Mouse (Mus musculus) liver, postnatal 0 days (tissue): ENCODE data around the gene Rergl. TPM values are rescaled to one million over a fixed set of nuclear protein-coding genes. Genes with fewer than 3 reads are reported as not detected.

Experiments used
- ATAC-seq: fragments of 200-750 bp; cut with Nextera tagmentation; 2 replicates; pipeline ENCODE4 v1.8.0; 2017; ENCODE audit warnings: mild to moderate bottlenecking, moderate library complexity
- DNase-seq: peaks from one replicate; pipeline ENCODE4 v3.0.0-alpha.2; 2016
- H3K27ac ChIP-seq: fragments of 300-500 bp; sonication (generic); 2 replicates; pipeline ENCODE4 v1.5.1; 2014; ENCODE audit warnings: antibody characterized with exemption, moderate library complexity, mild to moderate bottlenecking, low read depth
- H3K27me3 ChIP-seq: fragments of 300-500 bp; sonication (generic); 2 replicates; pipeline ENCODE4 v1.6.1; 2014; ENCODE audit warnings: low read length, control low read depth, mixed read lengths; ENCODE audit not compliant: insufficient read depth
- H3K36me3 ChIP-seq: fragments of 300-500 bp; sonication (generic); replicated peaks from 2 replicates; pipeline ENCODE4 v1.6.1; 2014; ENCODE audit warnings: mild to moderate bottlenecking, control low read depth, low read length, moderate library complexity, mixed read lengths; ENCODE audit not compliant: insufficient read depth
- H3K4me1 ChIP-seq: fragments of 300-500 bp; sonication (generic); 2 replicates; pipeline ENCODE4 v1.6.1; 2014; ENCODE audit warnings: antibody characterized with exemption, mild to moderate bottlenecking, control low read depth; ENCODE audit not compliant: insufficient read depth
- H3K4me2 ChIP-seq: fragments of 300-500 bp; sonication (generic); 2 replicates; pipeline ENCODE4 v1.6.1; 2014; ENCODE audit warnings: low read depth, mild to moderate bottlenecking, low read length, moderate library complexity, mixed read lengths
- H3K4me3 ChIP-seq: fragments of 300-500 bp; sonication (generic); 2 replicates; pipeline ENCODE4 v1.5.1; 2014; ENCODE audit warnings: low read depth, low read length
- H3K9ac ChIP-seq: fragments of 300-500 bp; sonication (generic); replicated peaks from 2 replicates; pipeline ENCODE4 v1.6.1; 2014; ENCODE audit warnings: mild to moderate bottlenecking, moderate library complexity
- H3K9me3 ChIP-seq: fragments of 300-500 bp; sonication (generic); 2 replicates; pipeline ENCODE4 v1.6.1; 2016; ENCODE audit warnings: mild to moderate bottlenecking, control low read depth, low read length, mixed read lengths
- CTCF ChIP-seq: sonication (generic); IDR thresholded peaks from 2 replicates; pipeline ENCODE4 v1.5.1; 2016; ENCODE audit warnings: antibody characterized with exemption, low read depth
- EP300 ChIP-seq: IDR thresholded peaks from 2 replicates; pipeline ENCODE4 v1.6.1; 2016; ENCODE audit warnings: antibody characterized with exemption, low read depth, mild to moderate bottlenecking
- WGBS: fragments of 180-500 bp; shearing (Covaris S2); extraction: QIAGEN DNeasy Blood & Tissue Kit; methylation state at CpG from one replicate; pipeline ENCODE4 v1.1.7; 2014; ENCODE audit not compliant: insufficient replicate concordance; 5-methylcytosine and 5-hydroxymethylcytosine counted together
- polyA plus RNA-seq: library from polyadenylated mRNA; unstranded; fragments of >200 nt; fragmentation: Nextera tagmentation; extraction: Ambion mirVana; gene quantifications from 2 replicates; pipeline ENCODE4 v1.2.1, GENCODE M21; 2015

Rergl gene
- polyA plus RNA-seq, 1 experiment from 2014 or later, result not detected

- H3K4me1 ChIP-seq, result no peaks in the 10 kb centered on the region
- H3K9me3 ChIP-seq, result no peaks in the 10 kb centered on the region
- H3K27me3 ChIP-seq, result no peaks in the 10 kb centered on the region
- no peak for DNase-seq
- 79% methylated on average over 2 of the region's 2 CpGs for WGBS
- no peaks in the 10 kb centered on the region for H3K36me3 ChIP-seq
- H3K4me2 ChIP-seq, result no peak overlapping the region
- no peak overlapping the region for H3K4me3 ChIP-seq
- no peak overlapping the region for H3K9ac ChIP-seq
- ATAC-seq, result no peak
- no peak overlapping the region for H3K27ac ChIP-seq
- no peak for TF ChIP-seq CTCF
These were observed 37.5 kb downstream of the Rergl start for GRCm38 (mm10) chr6:139464292-139464691.

GRCm38 (mm10) chr6:139461094-139461493 lies 40.7 kb downstream of the Rergl start:
- Histone ChIP-seq H3K4me3 (no peak overlapping the region), H3K9me3 (no peaks in the 10 kb centered on the region), H3K4me1 (no peaks in the 10 kb centered on the region), H3K27me3 (no peaks in the 10 kb centered on the region), H3K36me3 (no peaks in the 10 kb centered on the region), H3K4me2 (no peak overlapping the region), H3K9ac (no peak overlapping the region), H3K27ac (no peak overlapping the region)
- ATAC-seq (no peak), DNase-seq (no peak)
- 27% methylated on average over 5 of the region's 5 CpGs for WGBS
- TF ChIP-seq CTCF, result 0 out of 2 replicates have a peak, but pooled peaks have one; percentile 21
- no peak for TF ChIP-seq EP300

GRCm38 (mm10) chr6:139460470-139460869 lies 41.3 kb downstream of the Rergl start:
- Histone ChIP-seq H3K4me1 (no peaks in the 10 kb centered on the region), H3K27me3 (no peaks in the 10 kb centered on the region), H3K9ac (no peak overlapping the region), H3K9me3 (no peaks in the 10 kb centered on the region), H3K4me2 (no peak overlapping the region), H3K27ac (no peak overlapping the region), H3K36me3 (no peaks in the 10 kb centered on the region), H3K4me3 (no peak overlapping the region)
- DNase-seq, result no peak
- no peak for ATAC-seq
- TF ChIP-seq CTCF, result no peak
- TF ChIP-seq EP300, result no peak
- 81% methylated on average over 10 of the region's 10 CpGs for WGBS

DNA sequence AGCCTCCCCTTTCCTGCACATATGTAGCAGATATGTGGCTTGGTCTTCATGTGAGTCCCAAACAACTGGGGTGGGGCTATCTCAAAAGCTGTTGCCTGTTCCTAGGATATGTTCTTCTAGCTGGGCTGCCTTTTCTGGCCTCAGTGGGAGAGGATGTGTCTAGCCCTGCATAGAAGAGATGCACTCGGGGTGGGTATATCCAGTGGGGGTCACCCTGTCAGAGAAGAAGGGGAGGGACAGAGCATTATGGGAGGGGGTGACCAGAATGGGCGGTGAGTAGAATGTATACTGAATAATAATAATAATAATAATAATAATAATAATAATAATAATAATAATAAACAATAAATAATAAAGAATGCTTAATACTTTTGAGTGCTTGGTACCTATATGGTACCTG lies 57.8 kb downstream of the Rergl start:
- Histone ChIP-seq H3K9ac (no peak overlapping the region), H3K27me3 (no peaks in the 10 kb centered on the region), H3K4me3 (no peak overlapping the region), H3K9me3 (no peaks in the 10 kb centered on the region), H3K4me1 (no peaks in the 10 kb centered on the region), H3K36me3 (no peaks in the 10 kb centered on the region), H3K27ac (no peak overlapping the region), H3K4me2 (no peak overlapping the region)
- no peak for TF ChIP-seq CTCF
- no peak for TF ChIP-seq EP300
- no peak for DNase-seq
- WGBS, result 80% methylated on average over 2 of the region's 2 CpGs
- ATAC-seq, result no peak

Other genes starting within 250 kb of the Rergl start
- gene Pik3c2g, start 85.2 kb upstream of the Rergl start, polyA plus RNA-seq, result 5.6 and 5.8 TPM in 2 replicates